Mouse (Mus musculus) urinary bladder, postnatal 0 days (tissue): ENCODE data around the gene Tanc1. TPM values are rescaled to one million over a fixed set of nuclear protein-coding genes. Genes with fewer than 3 reads are reported as not detected.

Source experiments
- polyA plus RNA-seq: library from polyadenylated mRNA; unstranded; fragments of >200 nt; fragmentation: Nextera tagmentation; extraction: Ambion mirVana; gene quantifications from 2 replicates; pipeline ENCODE4 v1.2.1, GENCODE M21; 2015

Tanc1 gene
- polyA plus RNA-seq: 11.5 and 13.0 TPM in 2 replicates

DNA sequence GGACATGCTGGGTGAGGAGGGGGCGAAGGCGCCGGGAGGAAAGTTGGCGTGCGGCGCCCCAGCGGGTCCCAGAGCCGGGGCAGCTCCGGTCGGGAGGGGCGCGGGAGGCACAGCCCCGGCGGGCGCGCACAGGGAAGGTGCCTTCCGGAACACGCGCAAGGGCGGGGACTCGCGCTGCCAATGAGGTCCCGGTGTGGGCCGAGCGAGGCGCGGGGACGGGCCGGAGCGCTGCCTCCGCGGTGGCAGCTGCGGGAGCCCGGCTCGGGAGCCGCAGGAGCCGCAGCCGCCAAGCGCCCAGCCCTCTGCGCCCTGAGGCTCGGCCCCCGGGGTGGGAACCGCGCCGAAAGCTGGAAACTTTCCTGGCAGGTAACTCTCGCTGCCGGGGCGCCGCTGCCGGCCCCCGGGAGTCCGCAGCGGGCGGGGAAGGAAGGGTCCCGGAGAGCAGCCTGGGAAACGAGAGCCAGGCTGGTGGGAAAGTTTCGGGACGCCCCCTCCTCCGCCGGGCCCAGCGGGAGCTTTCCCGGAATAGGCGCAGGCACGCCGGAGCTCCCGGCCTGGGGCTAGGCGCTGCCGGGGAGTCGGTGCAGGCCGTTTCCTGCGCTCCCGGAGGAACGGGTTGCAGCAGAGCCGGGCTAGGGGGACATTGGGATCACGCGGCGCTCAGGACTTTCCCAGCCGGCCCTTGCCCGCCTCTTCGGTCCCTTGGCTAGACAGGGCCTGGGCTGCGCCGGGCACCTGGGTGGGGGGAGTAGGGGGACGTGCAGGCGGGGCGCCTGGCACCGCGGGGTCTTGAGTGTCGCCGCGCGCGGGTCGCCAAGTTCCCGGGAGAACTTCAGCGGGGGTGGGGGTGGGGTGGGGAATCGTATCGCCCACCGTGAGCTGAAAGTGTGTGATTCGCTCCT, at the start of gene Tanc1:
Gene Tanc1, plus strand, starts transcription at position 212 of the 902 bp plus-strand sequence.

DNA sequence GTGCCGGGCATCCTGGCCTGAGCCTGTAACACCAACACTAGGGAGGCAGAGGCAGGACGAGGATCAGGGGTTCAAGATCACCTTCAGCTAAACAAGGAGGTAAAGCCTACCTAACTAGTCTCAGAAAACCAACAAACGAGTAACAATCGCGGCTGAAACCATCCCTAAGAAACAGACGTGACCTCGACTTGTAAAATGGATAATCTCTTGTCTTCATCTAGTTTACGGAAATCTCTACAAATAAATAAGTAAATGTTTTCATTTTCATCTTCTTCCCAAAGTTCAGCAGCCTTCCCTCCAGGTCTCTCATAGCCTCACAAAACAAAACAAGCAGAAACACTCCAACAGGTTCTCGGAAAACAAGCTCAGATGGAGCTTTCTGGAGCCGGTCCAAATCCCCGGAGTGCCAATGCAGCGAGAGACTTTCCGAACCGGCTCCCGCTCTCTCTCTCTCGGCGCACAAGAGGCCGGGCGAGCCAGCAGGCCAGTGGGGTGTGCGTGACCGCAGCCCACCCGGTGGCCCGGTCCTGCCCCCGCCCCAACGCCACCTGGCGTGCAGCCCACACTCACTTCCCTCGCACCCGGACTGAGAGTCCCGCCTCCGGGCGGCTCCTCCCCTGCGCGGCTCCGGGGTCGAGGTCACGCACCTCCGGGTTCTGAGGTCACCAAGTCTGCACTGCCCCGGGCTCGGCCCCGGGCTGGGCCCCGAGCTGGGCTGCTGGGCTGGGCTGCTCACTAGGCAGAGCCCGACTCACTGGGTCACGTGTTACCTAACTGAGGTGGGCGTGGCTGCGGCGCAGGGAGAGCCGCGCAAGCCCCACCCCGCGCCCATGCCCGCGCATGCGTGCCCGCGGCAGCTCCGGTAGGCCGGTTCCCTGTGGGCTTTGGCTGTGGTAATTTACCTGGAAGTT, 270.2 kb downstream of the Tanc1 start, which contains the start of gene Wdsub1:
Gene Wdsub1, minus strand, starts transcription at position 761 of the 911 bp plus-strand sequence.

Other genes with a start within 250 kb of the Tanc1 start
- gene Dapl1, start 127.4 kb upstream of the Tanc1 start, polyA plus RNA-seq: 36.1 and 38.5 TPM in 2 replicates